Mouse (Mus musculus): ENCODE results near the gene En1. TPM values are rescaled to one million over a fixed set of nuclear protein-coding genes. Genes with fewer than 3 reads are reported as not detected.

The En1 gene
- polyA plus RNA-seq, 1 experiment from 2014 or later = 1.8 TPM

DNA sequence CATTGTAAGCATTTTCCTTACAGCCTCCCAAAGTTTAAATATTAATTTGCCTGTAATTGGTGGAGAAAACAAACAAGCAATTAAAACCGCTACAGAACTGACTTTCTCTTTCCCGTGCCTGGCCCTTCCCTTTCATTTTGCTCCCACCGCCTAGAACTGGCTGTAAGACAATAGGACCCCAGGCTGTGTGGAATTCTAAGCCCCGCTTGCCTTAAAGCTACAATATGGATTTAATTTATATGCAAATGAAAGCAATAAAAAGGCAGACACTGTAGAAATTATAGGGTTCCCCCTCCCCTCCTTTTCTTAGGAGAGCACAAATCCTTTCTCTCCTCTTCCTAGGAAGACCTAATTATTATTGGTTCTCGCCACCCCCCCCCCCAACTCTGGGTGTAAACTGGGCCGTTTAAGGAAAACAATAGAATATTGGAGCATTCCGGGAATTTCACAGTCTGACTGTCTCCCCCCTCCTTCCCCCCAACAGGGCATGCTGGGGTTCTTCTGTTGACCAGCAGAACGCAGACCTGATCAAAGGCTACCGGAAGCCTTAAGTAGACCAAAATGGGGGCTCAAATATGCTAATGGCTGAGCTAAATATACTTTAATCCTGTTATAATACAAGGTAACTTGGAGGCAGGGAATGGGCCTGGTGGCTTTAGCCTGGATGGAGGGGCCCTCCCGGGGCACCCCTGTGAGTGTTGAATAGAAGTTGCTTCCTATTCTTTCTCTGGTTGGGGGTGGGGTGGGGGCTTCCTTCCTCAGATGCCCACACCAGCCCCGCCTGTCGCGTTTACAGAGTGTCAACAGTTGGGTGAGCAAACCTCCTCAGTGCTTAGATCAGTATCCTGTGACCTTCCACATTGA is 41.9 kb downstream of the En1 start:
- peak overlapping the region; percentile 42 for H3K4me2 ChIP-seq
- peak; percentile 33; the same call in 1 of the 2 replicates for ATAC-seq (ENCODE audit: insufficient number of reproducible peaks, insufficient read depth, low FRiP score, low TSS enrichment, low read depth)
- H3K9me3 ChIP-seq = no peaks in the 10 kb centered on the region
- 12% methylated on average over 13 of the region's 13 CpGs for WGBS
- 0 out of 2 replicates have a peak overlapping the region, but pooled peaks have one; percentile 3 for H3K4me3 ChIP-seq (replicated peaks)
- H3K4me1 ChIP-seq (replicated peaks) = peaks cover 13% of the 10 kb centered on the region
- H3K27ac ChIP-seq = no peak overlapping the region
- no peaks in the 10 kb centered on the region for H3K36me3 ChIP-seq
- H3K9ac ChIP-seq (replicated peaks) = no peak overlapping the region
- H3K27me3 ChIP-seq = peaks cover 24% of the 10 kb centered on the region

DNA sequence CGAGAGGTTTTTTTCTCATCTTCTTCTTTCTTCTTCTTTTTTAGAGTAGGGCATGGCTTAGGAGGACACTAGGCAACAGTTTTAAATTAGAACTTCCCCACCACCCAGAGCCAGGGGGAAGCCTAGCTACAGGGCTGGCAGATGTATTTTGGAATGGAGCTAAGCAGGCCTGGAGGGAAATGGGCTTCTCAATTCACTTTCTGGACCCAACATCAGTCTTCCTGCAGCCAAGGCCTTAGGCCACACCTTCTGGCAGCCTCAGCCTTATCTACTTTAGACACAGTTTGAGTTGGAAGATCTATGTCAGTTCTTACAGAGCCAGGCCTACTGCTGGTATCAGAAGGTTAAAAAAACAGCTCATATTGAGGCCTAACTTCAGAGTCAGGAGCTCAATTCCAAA is 42.5 kb downstream of the En1 start:
- no peak overlapping the region for H3K4me3 ChIP-seq (replicated peaks)
- WGBS = 93% methylated on average over 1 of the region's 1 CpGs
- H3K27ac ChIP-seq = no peak overlapping the region
- H3K9me3 ChIP-seq = no peaks in the 10 kb centered on the region
- peaks cover 13% of the 10 kb centered on the region for H3K4me1 ChIP-seq (replicated peaks)
- no peak; the same call in 1 of the 2 replicates for ATAC-seq (ENCODE audit: insufficient number of reproducible peaks, insufficient read depth, low FRiP score, low TSS enrichment, low read depth)
- no peak overlapping the region for H3K4me2 ChIP-seq
- no peaks in the 10 kb centered on the region for H3K36me3 ChIP-seq
- no peak overlapping the region for H3K9ac ChIP-seq (replicated peaks)
- H3K27me3 ChIP-seq = peaks cover 24% of the 10 kb centered on the region

DNA sequence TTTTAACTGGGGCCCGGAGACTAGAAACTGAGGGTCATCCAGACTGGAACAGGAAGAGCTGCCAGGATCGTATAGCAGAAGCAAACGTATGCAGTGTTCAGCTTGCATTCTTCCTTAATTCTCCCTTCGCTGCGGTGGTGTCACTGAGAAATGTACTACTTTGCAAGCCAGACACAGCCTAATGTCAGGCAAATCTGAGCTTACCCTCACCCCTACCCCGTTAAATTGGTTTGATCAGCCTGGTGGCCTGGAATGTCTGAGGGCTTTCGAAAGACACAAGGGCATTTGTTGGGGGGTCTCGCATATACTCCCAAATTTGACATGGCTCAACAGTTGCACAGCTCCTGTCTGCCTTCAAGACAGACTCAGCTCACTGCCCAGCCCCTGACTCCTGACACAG is 47.9 kb downstream of the En1 start:
- WGBS = 74% methylated on average over 8 of the region's 8 CpGs
- no peak overlapping the region for H3K4me3 ChIP-seq (replicated peaks)
- peaks cover 22% of the 10 kb centered on the region; the same call in 1 of the 2 replicates for H3K27me3 ChIP-seq
- no peaks in the 10 kb centered on the region for H3K9me3 ChIP-seq
- H3K9ac ChIP-seq (replicated peaks) = no peak overlapping the region
- no peaks in the 10 kb centered on the region; the same call in 1 of the 2 replicates for H3K4me1 ChIP-seq (replicated peaks)
- H3K36me3 ChIP-seq = no peaks in the 10 kb centered on the region
- no peak for ATAC-seq (ENCODE audit: insufficient number of reproducible peaks, insufficient read depth, low FRiP score, low TSS enrichment, low read depth)
- no peak overlapping the region for H3K4me2 ChIP-seq
- H3K27ac ChIP-seq = no peak overlapping the region

- Histone ChIP-seq H3K9me3 (no peaks in the 10 kb centered on the region), H3K36me3 (no peaks in the 10 kb centered on the region), H3K4me3 (replicated peaks) (no peak overlapping the region), H3K4me1 (replicated peaks) (no peaks in the 10 kb centered on the region; the same call in 1 of the 2 replicates), H3K9ac (replicated peaks) (no peak overlapping the region), H3K27me3 (peaks cover 33% of the 10 kb centered on the region), H3K27ac (no peak overlapping the region), H3K4me2 (no peak overlapping the region)
- WGBS = 67% methylated on average over 5 of the region's 5 CpGs
- no peak for ATAC-seq (ENCODE audit: insufficient number of reproducible peaks, insufficient read depth, low FRiP score, low TSS enrichment, low read depth)
Observed at GRCm38 (mm10) chr1:120651997-120652396, 49.8 kb downstream of the En1 start.

DNA sequence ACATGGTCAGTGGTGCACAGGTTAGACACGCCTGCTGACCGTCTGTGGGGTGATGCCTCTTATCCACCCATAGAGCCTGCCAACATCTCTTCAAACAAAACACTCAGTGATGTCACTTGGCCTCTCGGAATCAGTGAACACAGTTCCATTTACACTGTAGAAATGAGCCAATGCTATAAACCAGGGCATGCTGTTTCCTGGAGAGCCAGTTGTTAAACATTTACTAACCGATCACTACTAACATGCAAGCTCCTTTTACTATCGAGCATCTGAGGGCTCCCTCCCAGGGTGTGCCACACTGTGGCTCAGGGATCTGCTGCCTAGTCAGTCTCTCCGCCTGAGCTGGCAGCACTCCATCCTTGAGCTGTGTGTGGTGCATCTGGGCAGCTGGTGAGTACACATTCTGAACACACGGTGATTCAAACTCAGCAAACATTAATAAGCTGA is 52.8 kb downstream of the En1 start:
- H3K4me3 ChIP-seq (replicated peaks) = no peak overlapping the region
- H3K4me2 ChIP-seq = no peak overlapping the region
- no peak overlapping the region for H3K27ac ChIP-seq
- no peak overlapping the region for H3K9ac ChIP-seq (replicated peaks)
- H3K4me1 ChIP-seq (replicated peaks) = peaks cover 8% of the 10 kb centered on the region
- no peaks in the 10 kb centered on the region for H3K36me3 ChIP-seq
- ATAC-seq (ENCODE audit: insufficient number of reproducible peaks, insufficient read depth, low FRiP score, low TSS enrichment, low read depth) = no peak
- H3K27me3 ChIP-seq = peaks cover 41% of the 10 kb centered on the region
- WGBS = 61% methylated on average over 7 of the region's 7 CpGs
- H3K9me3 ChIP-seq = no peaks in the 10 kb centered on the region

Other genes with a start within 250 kb of the En1 start
- 0.10 TPM in 1 of 2 replicates, not detected in the other for gene Marco, start 97.4 kb upstream of the En1 start, polyA plus RNA-seq (2016; fragmentation: Nextera tagmentation; extraction: Ambion mirVana)